Mouse (Mus musculus) liver, embryonic 12.5 days (tissue): ENCODE data around the gene Gm3238. TPM values are rescaled to one million over a fixed set of nuclear protein-coding genes. Genes with fewer than 3 reads are reported as not detected.
"Not testable (repeated sequence)": the region's sequence is repeated elsewhere in the genome, so short reads cannot be mapped to it uniquely, and the experiment has no call there.

ENCODE experiments used
- ATAC-seq: fragments of 200-750 bp; cut with Nextera tagmentation; 2 replicates; pipeline ENCODE4 v1.8.0; 2017; ENCODE audit warnings: moderate number of reproducible peaks, mild to moderate bottlenecking, moderate library complexity
- H3K27ac ChIP-seq: fragments of 300-500 bp; sonication (generic); 2 replicates; pipeline ENCODE4 v1.5.1; 2016; ENCODE audit warnings: mild to moderate bottlenecking
- H3K27me3 ChIP-seq: fragments of 300-500 bp; sonication (generic); replicated peaks from 2 replicates; pipeline ENCODE4 v1.6.1; 2016; ENCODE audit warnings: mild to moderate bottlenecking, moderate library complexity
- H3K36me3 ChIP-seq: fragments of 300-500 bp; sonication (generic); 2 replicates; pipeline ENCODE4 v1.6.1; 2016; ENCODE audit warnings: mild to moderate bottlenecking, moderate library complexity
- H3K4me1 ChIP-seq: fragments of 300-500 bp; sonication (generic); 2 replicates; pipeline ENCODE4 v1.6.1; 2016
- H3K4me2 ChIP-seq: fragments of 300-500 bp; sonication (generic); 2 replicates; pipeline ENCODE4 v1.6.1; 2016; ENCODE audit warnings: mild to moderate bottlenecking, moderate library complexity
- H3K4me3 ChIP-seq: fragments of 300-500 bp; sonication (generic); 2 replicates; pipeline ENCODE4 v1.5.1; 2016; ENCODE audit warnings: mild to moderate bottlenecking, moderate library complexity
- H3K9ac ChIP-seq: fragments of 300-500 bp; sonication (generic); 2 replicates; pipeline ENCODE4 v1.6.1; 2016; ENCODE audit warnings: mild to moderate bottlenecking, moderate library complexity
- H3K9me3 ChIP-seq: fragments of 300-500 bp; sonication (generic); replicated peaks from 2 replicates; pipeline ENCODE4 v1.6.1; 2016; ENCODE audit warnings: mild to moderate bottlenecking, moderate library complexity
- WGBS: fragments of 180-500 bp; shearing (Covaris S2); methylation state at CpG from one replicate; pipeline ENCODE4 v1.1.7; 2016; ENCODE audit not compliant: insufficient replicate concordance; 5-methylcytosine and 5-hydroxymethylcytosine counted together
- polyA plus RNA-seq: library from polyadenylated mRNA; unstranded; fragments of >200 nt; fragmentation: Nextera tagmentation; extraction: Ambion mirVana; gene quantifications from 2 replicates; pipeline ENCODE4 v1.2.1, GENCODE M21; 2016

Gene Gm3238
- polyA plus RNA-seq, 1 experiment from 2014 or later: not detected

GRCm38 (mm10) chr10:77787876-77788275 is 16.8 kb upstream of the Gm3238 start, which contains the start of gene Gm7137:
Gene Gm7137 (minus strand): TSS chr10:77788200.
- not testable (repeated sequence) for H3K4me3 ChIP-seq, H3K9ac ChIP-seq, ATAC-seq, H3K9me3 ChIP-seq, H3K4me1 ChIP-seq, H3K27ac ChIP-seq, H3K36me3 ChIP-seq, H3K27me3 ChIP-seq, H3K4me2 ChIP-seq
- 45% methylated on average over 1 of the region's 1 CpGs for WGBS

GRCm38 (mm10) chr10:77783396-77783795 is 12.3 kb upstream of the Gm3238 start:
- H3K9ac ChIP-seq, H3K27me3 ChIP-seq, H3K4me1 ChIP-seq, H3K36me3 ChIP-seq, H3K4me2 ChIP-seq, ATAC-seq, H3K9me3 ChIP-seq, H3K27ac ChIP-seq, H3K4me3 ChIP-seq: not testable (repeated sequence)
- WGBS: 47% methylated on average over 1 of the region's 3 CpGs

- H3K4me2 ChIP-seq, H3K9ac ChIP-seq, H3K27me3 ChIP-seq, H3K9me3 ChIP-seq, H3K4me1 ChIP-seq, H3K27ac ChIP-seq, ATAC-seq, H3K36me3 ChIP-seq, H3K4me3 ChIP-seq: not testable (repeated sequence)
- WGBS: 54% methylated on average over 1 of the region's 1 CpGs
Measured at GRCm38 (mm10) chr10:77782442-77782841, 11.3 kb upstream of the Gm3238 start, which contains the start of gene Gm3250. Gene Gm3250 (minus strand): TSS chr10:77782542.

DNA sequence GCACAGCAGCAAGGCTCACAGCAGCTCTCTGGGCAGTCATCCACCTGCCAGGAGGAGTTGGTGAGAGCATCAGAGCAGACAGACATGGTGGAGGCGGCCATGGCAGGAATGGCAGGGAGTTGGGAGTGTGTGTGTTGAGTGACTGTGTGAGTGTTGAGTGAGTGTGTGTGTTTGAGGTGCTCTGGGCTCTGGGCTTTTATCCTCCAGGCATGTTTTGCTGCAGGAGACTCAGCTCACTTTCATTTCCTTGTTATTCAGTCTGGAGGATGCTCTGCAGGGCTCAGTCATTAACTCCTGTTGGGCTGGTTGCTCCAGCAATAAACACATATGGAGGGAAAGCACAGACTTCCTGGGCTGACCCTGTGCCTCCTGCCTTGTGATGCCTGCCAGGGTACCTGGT is 5.7 kb upstream of the Gm3238 start, which contains the start of gene Gm7138:
TSS of gene Gm7138 (minus strand) at position 101 of the 400 bp plus-strand sequence.
- H3K4me1 ChIP-seq, H3K36me3 ChIP-seq, H3K9me3 ChIP-seq, H3K4me3 ChIP-seq, H3K27ac ChIP-seq, H3K27me3 ChIP-seq, H3K9ac ChIP-seq, H3K4me2 ChIP-seq, ATAC-seq: not testable (repeated sequence)
- 46% methylated on average over 1 of the region's 1 CpGs for WGBS

DNA sequence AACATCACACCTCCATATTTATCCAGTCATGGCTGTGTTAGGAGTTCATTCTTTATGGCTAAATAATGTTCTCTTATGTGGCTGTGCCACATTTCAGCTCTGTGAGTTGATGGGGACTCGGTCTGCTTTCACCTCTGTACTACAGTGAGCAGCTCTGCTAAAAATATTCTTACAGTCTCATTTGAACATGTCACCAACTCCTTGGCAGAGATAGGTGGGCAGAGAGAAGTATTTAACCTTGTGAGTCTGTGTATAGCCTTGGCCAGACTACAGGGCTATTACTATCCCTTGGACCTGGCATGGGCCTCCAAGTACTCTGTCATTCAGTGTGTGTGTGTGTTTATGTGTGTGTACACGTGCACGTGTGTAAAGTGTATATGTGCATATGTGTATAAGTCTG is 1.0 kb upstream of the Gm3238 start:
- H3K27ac ChIP-seq, H3K4me3 ChIP-seq, H3K36me3 ChIP-seq, H3K4me2 ChIP-seq, H3K9me3 ChIP-seq, H3K27me3 ChIP-seq, H3K9ac ChIP-seq, H3K4me1 ChIP-seq, ATAC-seq: not testable (repeated sequence)
- WGBS: 80% methylated on average over 3 of the region's 3 CpGs

GRCm38 (mm10) chr10:77769727-77770126 is 1.4 kb downstream of the Gm3238 start:
- Histone ChIP-seq H3K27ac (no peak overlapping the region), H3K4me1 (no peaks in the 10 kb centered on the region), H3K9me3 (no peaks in the 10 kb centered on the region), H3K36me3 (no peaks in the 10 kb centered on the region), H3K4me2 (no peak overlapping the region), H3K27me3 (no peaks in the 10 kb centered on the region), H3K4me3 (no peak overlapping the region), H3K9ac (no peak overlapping the region)
- no peak for ATAC-seq
- WGBS: 63% methylated on average over 1 of the region's 1 CpGs

DNA sequence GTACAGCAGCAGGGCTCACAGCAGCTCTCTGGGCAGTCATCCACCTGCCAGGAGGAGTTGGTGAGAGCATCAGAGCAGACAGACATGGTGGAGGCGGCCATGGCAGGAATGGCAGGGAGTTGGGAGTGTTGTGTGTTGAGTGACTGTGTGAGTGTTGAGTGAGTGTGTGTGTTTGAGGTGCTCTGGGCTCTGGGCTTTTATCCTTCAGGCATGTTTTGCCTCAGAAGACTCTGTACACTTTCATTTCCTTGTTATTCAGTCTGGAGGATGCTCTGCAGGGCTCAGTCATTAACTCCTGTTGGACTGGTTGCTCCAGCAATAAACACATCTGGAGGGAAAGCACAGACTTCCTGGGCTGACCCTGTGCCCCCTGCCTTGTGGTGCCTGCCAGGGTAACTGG is 11.5 kb downstream of the Gm3238 start, which contains the start of gene Gm3233:
TSS of gene Gm3233 (minus strand) at position 101 of the 400 bp plus-strand sequence.
- no CpG with 5 or more reads among the region's 1 CpGs for whole genome bisulfite sequencing

GRCm38 (mm10) chr10:77753448-77753847 is 17.7 kb downstream of the Gm3238 start:
- Histone ChIP-seq H3K9me3 (no peaks in the 10 kb centered on the region), H3K36me3 (no peaks in the 10 kb centered on the region), H3K9ac (no peak overlapping the region), H3K4me1 (no peaks in the 10 kb centered on the region), H3K4me2 (no peak overlapping the region), H3K4me3 (no peak overlapping the region), H3K27ac (no peak overlapping the region), H3K27me3 (no peaks in the 10 kb centered on the region)
- no peak for ATAC-seq

More for the DNA sequence above, 11.5 kb downstream of the Gm3238 start, which contains the start of gene Gm3233:
- H3K9ac ChIP-seq, H3K9me3 ChIP-seq, H3K27ac ChIP-seq, H3K4me1 ChIP-seq, H3K27me3 ChIP-seq, H3K36me3 ChIP-seq, ATAC-seq, H3K4me3 ChIP-seq, H3K4me2 ChIP-seq: not testable (repeated sequence)

DNA sequence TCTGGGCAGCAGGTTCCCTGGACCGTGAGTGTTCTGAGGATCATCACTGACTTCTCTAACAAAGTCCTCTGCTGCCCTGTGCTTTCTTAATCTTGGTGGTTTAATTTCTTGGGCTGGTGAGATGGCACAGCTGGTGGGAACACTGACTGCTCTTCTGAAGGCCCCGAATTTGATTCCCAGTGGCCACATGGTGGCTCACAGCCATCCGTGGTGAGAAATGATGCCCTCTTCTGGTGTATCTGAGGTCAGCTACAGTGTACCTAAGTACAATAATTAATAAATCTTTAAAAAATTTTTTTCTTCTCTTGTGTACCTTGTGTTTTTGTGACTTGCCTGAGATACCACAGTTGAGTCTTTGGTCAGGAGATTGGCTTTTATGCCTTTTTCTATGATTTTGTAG is 18.8 kb downstream of the Gm3238 start:
- H3K4me3 ChIP-seq, H3K27me3 ChIP-seq, H3K4me2 ChIP-seq, H3K27ac ChIP-seq, ATAC-seq, H3K4me1 ChIP-seq, H3K9me3 ChIP-seq, H3K9ac ChIP-seq, H3K36me3 ChIP-seq: not testable (repeated sequence)
- WGBS: 44% methylated on average over 3 of the region's 3 CpGs

GRCm38 (mm10) chr10:77751254-77751653 is 19.9 kb downstream of the Gm3238 start, which contains the start of gene Gm9736:
Gene Gm9736 (minus strand): TSS chr10:77751354.
- not testable (repeated sequence) for ATAC-seq, H3K9me3 ChIP-seq, H3K4me3 ChIP-seq, H3K4me1 ChIP-seq, H3K27me3 ChIP-seq, H3K9ac ChIP-seq, H3K4me2 ChIP-seq, H3K27ac ChIP-seq, H3K36me3 ChIP-seq
- 47% methylated on average over 1 of the region's 1 CpGs for WGBS

- H3K27ac ChIP-seq, H3K36me3 ChIP-seq, H3K4me1 ChIP-seq, H3K4me2 ChIP-seq, ATAC-seq, H3K9me3 ChIP-seq, H3K4me3 ChIP-seq, H3K9ac ChIP-seq, H3K27me3 ChIP-seq: not testable (repeated sequence)
- 42% methylated on average over 1 of the region's 1 CpGs for WGBS
Measured at GRCm38 (mm10) chr10:77750686-77751085, 20.4 kb downstream of the Gm3238 start.

GRCm38 (mm10) chr10:77741924-77742688 is 29.0 kb downstream of the Gm3238 start, which contains the start of gene Gm18596:
Gene Gm18596 (minus strand): TSS chr10:77742638.
- H3K9me3 ChIP-seq: not testable (repeated sequence)
- 66% methylated on average over 4 of the region's 5 CpGs for WGBS

More at GRCm38 (mm10) chr10:77741924-77742688, 29.0 kb downstream of the Gm3238 start, which contains the start of gene Gm18596:
- not testable (repeated sequence) for H3K4me1 ChIP-seq, H3K4me2 ChIP-seq, ATAC-seq, H3K9ac ChIP-seq, H3K27me3 ChIP-seq, H3K36me3 ChIP-seq, H3K27ac ChIP-seq, H3K4me3 ChIP-seq
